Mouse (Mus musculus): Measurements from ENCODE around the gene D930048N14Rik.
A peak's percentile ranks its signal among the peaks of the same experiment; 100 is the strongest.

The D930048N14Rik gene

DNA sequence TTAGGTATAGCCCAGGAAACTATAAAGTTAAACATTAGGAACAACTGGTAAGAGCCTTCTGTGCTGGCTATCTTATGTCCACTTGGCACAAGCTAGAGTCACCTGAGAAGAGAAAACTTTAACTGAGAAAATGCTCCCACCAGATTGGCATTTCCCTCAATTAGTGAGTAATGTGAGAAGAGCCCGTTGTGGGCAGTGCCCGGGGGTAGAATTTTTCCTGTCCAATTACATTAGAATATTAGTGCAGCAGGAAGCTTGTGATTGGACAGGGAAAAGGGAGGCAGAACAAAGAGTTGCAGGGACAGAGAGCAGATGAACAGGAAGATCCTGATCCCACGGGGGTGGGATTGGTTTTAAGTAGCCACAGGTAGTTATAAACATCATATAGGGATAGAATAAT is 52.1 kb downstream of the D930048N14Rik start:
- DNase-seq (ENCODE audit: low read depth): no peak

DNA sequence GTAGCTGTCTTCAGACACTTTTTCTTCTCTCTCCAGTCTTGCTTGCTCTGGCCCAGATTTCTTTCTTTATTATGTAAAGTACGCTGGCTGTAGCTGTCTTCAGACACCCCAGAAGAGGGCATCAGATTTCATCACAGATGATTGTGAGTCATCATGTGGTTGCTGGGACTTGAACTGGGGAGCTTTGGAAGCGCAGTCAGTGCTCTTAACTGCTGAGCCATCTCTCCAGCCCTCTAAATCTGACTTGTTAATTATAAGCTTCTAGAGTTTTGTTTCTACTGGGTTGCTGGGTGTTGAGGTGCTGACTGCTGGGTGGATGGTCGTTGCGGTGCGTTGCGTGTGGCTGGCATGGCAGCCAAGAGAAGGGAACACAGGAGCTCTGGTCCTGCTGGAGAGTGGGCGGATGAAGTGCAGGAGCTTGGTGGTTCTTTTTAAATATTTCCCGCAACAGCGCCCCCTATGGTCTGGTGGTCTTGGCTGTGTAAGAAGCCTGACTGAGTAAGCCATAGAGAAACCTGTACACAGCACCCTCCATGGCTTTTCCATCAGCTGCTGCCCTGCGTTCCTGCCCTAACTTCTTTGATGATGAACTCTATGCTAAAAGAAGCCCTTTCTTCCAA is 52.7 kb downstream of the D930048N14Rik start:
- DNase-seq (ENCODE audit: low read depth): peak; percentile 40

DNA sequence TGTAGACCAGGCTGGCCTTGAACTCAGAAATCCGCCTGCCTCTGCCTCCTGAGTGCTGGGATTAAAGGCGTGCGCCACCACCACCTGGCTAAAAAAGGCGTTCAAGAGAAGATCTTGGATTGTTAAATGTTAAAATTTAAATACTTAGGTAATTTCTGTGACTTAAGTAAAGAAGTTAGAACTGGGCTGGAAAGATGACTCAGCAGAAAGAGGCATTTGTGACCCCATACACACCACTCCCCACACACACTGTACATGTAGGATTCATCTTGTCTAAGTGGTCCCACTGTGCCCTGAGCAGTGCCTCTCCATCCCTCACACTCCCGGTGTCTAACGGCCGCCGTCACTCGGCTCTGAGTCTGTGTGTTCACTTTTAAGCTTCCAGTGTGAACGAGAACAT is 55.7 kb downstream of the D930048N14Rik start:
- no peak for DNase-seq (ENCODE audit: low read depth)

DNA sequence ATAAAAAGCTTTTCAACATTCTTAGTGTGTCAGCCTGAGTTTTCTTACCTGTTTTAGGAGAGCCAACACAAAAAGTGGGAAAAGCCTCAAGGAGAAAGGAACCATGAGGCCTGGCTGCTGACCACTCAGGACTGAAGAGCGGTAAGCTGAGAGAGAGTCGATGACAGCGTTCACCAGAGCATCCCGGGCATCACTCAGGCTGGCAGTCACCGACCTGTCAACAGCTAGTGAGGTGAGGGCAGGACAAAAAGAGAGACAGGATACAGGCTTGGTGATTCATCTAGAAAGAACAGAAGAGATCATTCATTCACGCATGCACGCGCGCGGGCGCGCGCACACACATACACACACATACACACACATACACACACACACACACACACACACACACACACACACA is 56.3 kb downstream of the D930048N14Rik start:
- DNase-seq (ENCODE audit: low read depth): no peak

Measured in c-Kit-positive CD71-negative TER-119-negative erythroid progenitor cells, embryonic 14.5 days (primary cell).